Mouse (Mus musculus) left cerebral cortex, postnatal 36 days (tissue): ENCODE data around the gene Hmgcll1. TPM values are rescaled to one million over a fixed set of nuclear protein-coding genes. Genes with fewer than 3 reads are reported as not detected.

Experiments used
- DNase-seq, 2 experiments: peaks; one replicate each; pipeline ENCODE4 v3.0.0; 2021 to 2022; ENCODE audit warnings: low spot score in 2 of 2, mixed read lengths in 1 of 2
- intact Hi-C: fragments of 180-260 bp; cut with DNase I; formaldehyde crosslinking; loops from one replicate; pipeline ENCODE4 v1.15.1; 2025
- total RNA-seq, 2 experiments: library from RNA; stranded (reverse); gene quantifications; 2 replicates each; pipeline ENCODE4 v1.2.3; 2021

Hmgcll1 gene
- total RNA-seq, 2 experiments from 2014 or later = 16.9 to 18.6 TPM

- no peak for DNase-seq
- intact Hi-C loops = no loop called here
Observed at GRCm38 (mm10) chr9:76179221-76179620, 164.6 kb downstream of the Hmgcll1 start.

Other genes starting within 250 kb of the Hmgcll1 start
- gene Bmp5, start 239.5 kb upstream of the Hmgcll1 start, total RNA-seq = 1 to 10 TPM; 1.1 to 1.4 TPM
- not detected for gene Gfral, start 198.8 kb downstream of the Hmgcll1 start, total RNA-seq